Mouse (Mus musculus): ENCODE results near the gene 2310034G01Rik. TPM values are rescaled to one million over a fixed set of nuclear protein-coding genes. Genes with fewer than 3 reads are reported as not detected.

2310034G01Rik gene
- total RNA-seq (2021), result 1 to 10 TPM in 1 of 2 experiments, under 1 TPM in 1; 0.94 to 1.1 TPM
- long read RNA-seq, experiment 1, partial matches to known transcripts, result 1 of 1 reads
- long read RNA-seq, experiment 1, other reads (novel, unspliced or antisense), result 0 of 1 reads
- long read RNA-seq, experiment 2, result 0 reads

DNA sequence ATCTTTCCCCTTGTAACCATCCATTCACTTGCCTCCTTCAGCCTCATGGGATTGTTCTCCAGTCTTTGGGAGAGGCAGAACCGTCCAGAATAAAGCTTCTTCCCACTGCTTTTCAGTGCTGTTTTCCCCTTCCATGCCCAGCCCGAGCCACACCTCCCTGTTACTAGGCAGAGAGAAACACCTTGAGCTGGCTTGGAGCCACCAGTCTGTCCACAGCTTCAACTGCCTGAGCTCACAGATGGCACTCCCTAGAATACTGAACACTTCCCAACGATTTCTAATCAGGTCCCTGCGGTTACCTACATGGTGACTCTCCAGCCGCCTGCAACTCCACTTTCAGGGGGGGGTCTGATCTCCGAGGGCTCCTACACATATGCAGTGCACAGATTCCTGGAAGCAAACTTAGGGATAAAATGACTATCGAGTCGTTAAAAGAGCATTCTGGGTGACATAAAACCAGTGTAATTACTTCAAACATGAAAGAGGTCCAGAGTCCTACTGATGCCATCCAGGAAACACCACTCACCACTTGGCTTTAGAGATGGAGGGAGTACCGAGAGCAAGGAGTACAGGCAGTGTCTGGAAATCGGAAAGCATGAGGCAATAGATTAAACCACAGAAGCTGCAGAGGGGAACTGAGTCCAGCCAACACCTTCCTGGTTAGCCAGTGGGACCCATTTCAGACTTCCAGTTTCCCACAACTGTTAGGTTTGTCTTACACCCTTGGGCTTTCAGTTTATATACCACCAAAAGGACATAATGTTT lies at the start of gene 2310034G01Rik:
TSS of gene 2310034G01Rik (minus strand) at position 135 of the 765 bp plus-strand sequence.
- intact Hi-C loops (cut with DNase I), result no loop called here
- DNase-seq (ENCODE audit: low spot score in 2 of 2), result no peak

DNA sequence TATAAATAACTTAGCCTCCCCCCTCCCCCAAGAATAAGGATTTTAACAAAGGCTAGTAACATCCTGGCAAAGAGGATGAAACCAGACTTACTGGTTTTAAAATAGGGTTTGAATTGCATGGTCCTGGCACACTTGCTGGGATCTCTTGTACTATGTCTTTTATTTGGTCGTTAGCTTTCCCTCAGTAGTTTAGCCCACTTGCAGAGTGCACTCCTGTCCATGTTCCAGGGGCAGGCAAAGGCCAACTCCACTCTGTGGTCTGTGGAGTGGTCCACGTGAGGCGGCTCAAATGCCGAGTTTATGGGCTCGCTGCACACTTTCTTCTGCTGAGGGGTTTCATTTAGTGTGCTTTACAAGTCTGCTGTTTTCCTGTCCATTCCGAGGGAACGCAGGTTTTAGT lies 49.8 kb upstream of the 2310034G01Rik start:
- no peak for DNase-seq (ENCODE audit: low spot score in 2 of 2)
- intact Hi-C loops (cut with DNase I), result loop anchor here (5.0 kb wide), 1 partner anchor 102 kb away; the partner anchor contains the start of gene Trim8

DNA sequence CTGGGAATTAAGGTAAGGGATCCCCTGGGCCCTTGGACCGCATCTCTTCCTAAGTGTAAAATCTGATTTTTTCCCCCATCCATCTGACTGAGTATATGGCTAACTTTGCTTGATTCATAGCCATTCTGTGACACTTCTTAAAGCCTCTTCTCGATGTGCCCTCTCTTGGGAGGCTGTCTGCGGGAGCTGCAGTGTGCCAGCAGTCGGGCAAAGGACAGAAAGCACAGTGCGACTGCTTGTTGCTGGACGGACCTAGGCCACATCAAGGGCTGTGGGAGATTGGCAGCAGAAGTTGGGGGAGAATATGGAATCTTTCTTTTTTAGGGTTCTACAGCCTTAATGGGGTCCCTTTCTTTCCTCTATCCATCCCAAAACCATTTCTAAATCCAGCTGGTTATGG lies 49.3 kb upstream of the 2310034G01Rik start:
- intact Hi-C loops (cut with DNase I), result loop anchor here (5.0 kb wide), 1 partner anchor 103 kb away; the partner anchor contains the start of gene Trim8
- DNase-seq (ENCODE audit: low spot score in 2 of 2), result no peak

DNA sequence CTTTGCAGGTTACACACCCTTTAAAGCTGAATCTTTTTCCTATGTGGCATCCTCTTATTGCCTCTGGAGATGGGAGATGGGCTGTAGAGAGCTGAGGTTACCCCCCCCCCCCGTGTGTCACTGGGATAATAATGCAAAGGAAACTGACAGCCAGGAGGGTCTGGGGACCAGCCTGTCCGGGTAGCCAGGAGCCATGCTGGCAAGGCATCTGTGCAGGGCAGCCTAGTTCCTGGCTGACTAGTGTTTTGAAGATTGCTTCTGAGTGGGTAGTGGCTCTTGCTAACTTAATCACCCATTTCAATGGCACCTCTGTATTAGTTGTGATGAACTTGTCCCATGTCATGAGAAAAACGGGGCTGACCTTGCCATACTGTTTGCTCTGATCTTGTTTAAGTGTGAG lies 48.3 kb upstream of the 2310034G01Rik start:
- DNase-seq (ENCODE audit: low spot score in 2 of 2), result no peak
- intact Hi-C loops (cut with DNase I), result loop anchor here (5.0 kb wide), 1 partner anchor 104 kb away; the partner anchor contains the start of gene Trim8

DNA sequence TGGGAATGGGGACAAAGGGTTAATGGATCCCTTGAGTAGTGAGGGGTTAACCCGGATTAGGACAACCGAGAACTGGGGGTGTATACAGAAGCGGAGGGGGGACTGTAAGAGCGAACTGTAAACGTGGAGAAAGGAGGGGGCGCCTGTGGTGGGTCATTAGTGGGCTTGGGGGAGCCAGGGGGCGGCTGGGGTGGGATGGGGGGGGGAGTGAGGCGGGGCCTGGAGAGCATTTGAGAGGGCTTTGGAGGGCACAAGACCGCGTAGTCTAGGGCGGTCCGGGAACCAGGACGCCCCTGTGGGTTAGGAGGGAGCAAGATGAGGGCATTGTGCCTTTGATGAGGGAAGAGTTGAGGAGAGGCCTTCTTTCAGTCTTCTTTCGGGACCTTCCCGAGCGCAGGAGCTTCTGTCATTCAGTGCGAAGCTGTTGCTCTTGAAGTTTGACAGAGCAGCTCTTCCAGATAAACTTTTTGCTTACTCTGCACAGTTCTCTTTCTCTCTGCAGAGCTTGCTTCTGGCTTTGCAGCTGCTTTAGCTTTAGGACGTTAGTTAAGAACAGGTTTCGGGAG lies 47.4 kb upstream of the 2310034G01Rik start:
- intact Hi-C loops (cut with DNase I), result loop anchor here (5.0 kb wide), 1 partner anchor 105 kb away; the partner anchor contains the start of gene Trim8
- DNase-seq (ENCODE audit: low spot score in 2 of 2), result no peak

DNA sequence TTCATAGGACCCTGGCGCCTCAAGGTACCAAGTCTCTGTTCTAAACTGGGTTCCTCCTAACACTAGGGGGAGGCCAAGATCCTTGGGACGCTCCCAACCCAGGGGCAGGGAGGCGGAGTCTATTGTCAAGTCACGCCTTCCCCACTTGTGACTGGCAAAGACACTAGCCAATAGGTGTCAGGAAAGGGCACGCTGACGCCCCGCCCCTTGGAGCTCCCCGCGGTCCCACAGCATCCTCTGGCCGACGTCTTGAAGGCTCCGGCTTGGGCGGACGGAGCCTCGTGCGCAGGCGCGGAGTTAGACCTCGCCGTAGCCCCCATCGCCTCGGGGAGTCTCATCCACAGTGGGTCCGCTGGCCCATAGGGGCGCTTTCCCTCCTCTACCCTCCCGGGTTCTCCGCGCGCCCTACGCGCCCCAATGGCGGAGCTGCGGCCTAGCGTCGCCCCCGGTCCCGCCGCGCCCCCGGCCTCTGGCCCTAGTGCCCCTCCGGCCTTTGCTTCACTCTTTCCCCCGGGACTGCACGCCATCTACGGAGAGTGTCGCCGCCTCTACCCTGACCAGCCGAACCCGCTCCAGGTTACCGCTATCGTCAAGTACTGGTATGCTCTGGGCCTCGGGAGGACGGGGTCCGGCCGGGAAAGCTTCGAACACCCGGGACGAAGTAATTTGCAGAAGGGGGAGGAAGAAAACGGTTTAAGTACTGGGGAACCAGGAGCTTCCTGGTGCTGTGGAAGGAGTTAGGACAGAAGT lies 46.8 kb upstream of the 2310034G01Rik start, which contains the start of gene Sufu:
TSS of gene Sufu (plus strand) at position 211 of the 750 bp plus-strand sequence.
- intact Hi-C loops (cut with DNase I), result loop anchor here (1.0 to 5.0 kb wide), 2 partner anchors 47 to 105 kb away; partner anchors contain the start of gene Trim8
- DNase-seq (ENCODE audit: low spot score in 2 of 2), result peak; percentile 99

DNA sequence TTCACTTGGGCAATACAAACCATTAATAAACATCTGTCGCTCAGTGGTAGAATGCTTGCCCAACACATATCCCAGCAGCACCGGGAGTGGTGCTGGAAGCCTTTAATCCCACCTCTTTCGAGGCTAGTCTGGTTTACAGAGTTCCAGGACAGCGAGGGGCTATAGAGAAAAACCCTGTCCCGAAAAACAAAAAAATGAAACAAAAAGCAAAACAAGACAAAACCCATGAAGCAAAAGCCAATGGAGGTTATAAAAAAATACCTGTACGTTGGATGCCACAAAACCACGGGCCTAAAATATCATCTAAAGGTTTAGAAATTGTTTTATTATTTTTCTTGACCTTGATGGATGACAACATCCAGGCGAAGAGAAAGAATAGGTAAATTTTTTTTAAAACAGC lies 46.0 kb upstream of the 2310034G01Rik start:
- no peak for DNase-seq (ENCODE audit: low spot score in 2 of 2)
- intact Hi-C loops (cut with DNase I), result loop anchor here (1.0 to 5.0 kb wide), 2 partner anchors 48 to 106 kb away; partner anchors contain the start of gene Trim8

DNA sequence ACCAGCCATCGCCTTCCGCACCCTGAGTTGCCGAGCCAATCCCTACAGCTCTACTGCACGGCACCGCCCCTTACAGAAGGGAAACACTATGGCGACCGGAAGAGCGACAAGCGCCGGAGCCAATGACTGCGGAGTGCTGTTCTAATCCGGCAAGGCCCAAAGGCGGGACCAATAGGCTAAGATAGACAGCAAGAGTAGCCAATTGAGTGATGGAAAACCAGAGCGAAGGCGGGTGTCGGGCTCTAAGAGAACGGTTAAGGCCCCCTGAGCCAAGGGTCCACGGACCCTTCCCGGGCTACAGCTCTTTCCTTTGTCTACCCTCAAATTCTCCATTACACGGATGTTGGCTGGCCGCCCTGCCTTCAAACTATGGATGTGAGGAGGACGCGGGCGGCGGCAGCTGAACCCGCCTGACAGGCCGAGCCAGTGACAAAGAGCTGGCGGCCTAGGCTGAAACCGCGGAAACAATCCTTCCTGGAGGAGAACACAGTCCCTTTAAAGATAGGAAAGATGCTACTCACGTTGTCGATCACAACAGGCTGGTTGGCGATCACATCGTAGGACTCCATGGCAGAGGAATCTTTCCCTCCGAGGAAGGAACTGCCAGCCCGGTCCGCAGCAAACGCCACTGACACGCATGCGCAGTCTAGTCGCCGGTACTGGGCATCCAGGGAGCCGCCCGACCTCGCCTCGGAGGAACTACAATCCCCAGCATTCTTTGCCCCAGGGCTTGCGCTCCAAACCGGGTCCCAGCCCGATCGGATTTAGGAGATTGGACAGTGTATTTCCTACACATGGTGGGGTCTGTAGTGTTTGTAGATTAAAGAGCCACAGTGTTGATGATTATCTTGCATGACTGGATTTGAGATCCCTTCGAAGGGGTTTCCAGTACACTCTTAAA lies 45.3 kb upstream of the 2310034G01Rik start, which contains the start of gene Actr1a:
TSS of gene Actr1a (minus strand) at position 640 of the 901 bp plus-strand sequence.
- intact Hi-C loops (cut with DNase I), result loop anchor here (1.0 to 5.0 kb wide), 2 partner anchors 49 to 107 kb away; partner anchors contain the start of gene Trim8
- DNase-seq (ENCODE audit: low spot score in 2 of 2), result peak; percentile 99

DNA sequence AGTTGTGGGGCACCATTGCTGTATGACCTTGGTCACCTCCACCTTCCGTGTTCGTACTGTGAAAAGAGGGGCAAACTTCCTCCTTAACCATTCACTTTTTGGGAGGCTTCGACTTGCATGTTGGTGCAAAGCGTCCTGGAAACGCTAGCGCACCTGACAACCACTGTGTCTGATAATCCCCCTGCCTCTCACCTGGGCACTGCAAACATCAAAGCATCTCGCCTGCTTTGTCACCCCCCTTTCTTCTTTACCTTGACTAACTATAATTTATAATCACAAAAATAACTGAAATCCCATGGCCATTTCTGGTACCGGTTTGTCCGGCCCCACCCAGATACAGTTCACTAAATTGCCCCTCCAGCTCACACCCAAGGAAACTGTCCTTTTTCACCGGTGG lies 44.6 kb upstream of the 2310034G01Rik start:
- intact Hi-C loops (cut with DNase I), result loop anchor here (5.0 kb wide), 1 partner anchor 108 kb away; the partner anchor contains the start of gene Trim8
- DNase-seq (ENCODE audit: low spot score in 2 of 2), result no peak

DNA sequence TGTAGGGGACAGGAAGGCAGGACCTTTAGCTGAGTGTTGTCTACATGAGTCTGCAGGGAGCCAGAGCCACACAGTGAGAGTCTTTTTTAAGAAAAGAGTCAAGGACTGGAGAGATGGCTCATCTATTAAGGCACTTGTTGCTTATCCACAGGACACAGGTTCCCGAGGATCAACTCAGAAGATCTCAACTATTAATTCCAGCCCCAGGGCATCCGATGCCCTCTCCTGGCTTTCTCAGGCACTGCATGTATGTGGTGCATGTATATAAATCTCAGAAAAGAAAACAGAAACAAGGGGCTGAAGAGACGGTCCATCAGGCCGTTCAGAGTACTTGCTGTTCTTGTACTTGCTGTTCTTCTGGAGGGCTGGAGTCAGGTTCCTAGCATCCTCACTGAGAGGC lies 41.9 kb upstream of the 2310034G01Rik start:
- no peak for DNase-seq (ENCODE audit: low spot score in 2 of 2)
- intact Hi-C loops (cut with DNase I), result no loop called here

DNA sequence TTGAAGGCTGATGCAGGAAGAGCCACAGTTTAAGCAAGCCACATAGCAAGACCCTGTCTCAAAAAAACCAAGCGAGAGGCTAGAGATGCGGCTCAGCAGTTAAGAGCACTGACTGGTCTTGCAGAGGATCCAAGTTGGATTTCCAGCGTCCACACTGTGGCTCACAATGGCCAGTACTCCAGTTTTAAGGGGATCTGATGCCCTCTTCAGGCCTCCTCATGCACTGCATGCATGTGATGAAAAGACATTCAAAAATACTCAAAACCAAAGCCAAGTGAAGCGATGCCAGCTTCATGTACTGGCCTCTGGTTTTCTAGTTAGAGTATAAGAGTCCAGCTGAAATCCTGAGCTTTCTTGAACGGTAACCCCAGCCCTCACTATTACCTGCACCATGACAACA lies 39.8 kb upstream of the 2310034G01Rik start:
- intact Hi-C loops (cut with DNase I), result no loop called here
- DNase-seq (ENCODE audit: low spot score in 2 of 2), result no peak

DNA sequence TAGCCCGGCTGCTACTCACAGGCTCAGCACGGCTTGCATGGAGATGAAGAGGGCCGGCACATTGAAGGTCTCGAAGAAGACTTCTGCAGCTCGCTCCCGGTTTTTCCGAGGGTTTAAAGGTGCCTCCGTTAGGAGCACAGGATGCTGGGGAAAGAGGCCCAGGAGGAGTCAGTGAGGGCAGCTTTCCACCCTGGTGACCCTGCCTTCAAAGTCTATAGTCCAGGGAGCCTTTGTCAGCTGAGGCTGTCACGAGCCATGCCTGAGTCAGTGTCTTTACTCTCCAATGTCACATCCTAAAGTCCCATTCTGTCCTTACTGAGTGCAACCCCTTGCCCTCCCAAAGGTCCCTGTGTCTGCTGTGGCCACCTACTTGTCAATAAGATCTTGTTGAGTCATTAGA lies 32.2 kb upstream of the 2310034G01Rik start:
- DNase-seq (ENCODE audit: low spot score in 2 of 2), result no peak
- intact Hi-C loops (cut with DNase I), result no loop called here

DNA sequence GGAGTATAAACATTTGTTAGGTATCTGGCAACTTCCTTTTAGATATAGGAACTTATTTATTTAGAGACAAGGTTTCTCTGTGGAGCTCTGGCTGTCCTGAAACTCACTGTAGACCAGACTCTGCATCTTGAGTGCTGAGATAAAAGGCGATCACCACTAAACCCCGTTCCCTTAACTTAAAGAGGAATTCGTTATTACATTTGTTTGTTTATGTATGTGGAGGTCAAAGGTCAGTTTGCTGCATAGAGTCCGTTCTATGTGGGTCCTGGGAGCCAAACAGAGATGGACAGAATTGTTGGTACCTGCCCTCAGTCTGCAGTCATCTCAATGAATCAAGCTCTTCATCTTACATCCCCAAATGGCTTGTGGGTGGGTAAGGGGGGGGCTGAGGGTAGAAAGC lies 25.8 kb upstream of the 2310034G01Rik start:
- DNase-seq (ENCODE audit: low spot score in 2 of 2), result no peak
- intact Hi-C loops (cut with DNase I), result no loop called here

DNA sequence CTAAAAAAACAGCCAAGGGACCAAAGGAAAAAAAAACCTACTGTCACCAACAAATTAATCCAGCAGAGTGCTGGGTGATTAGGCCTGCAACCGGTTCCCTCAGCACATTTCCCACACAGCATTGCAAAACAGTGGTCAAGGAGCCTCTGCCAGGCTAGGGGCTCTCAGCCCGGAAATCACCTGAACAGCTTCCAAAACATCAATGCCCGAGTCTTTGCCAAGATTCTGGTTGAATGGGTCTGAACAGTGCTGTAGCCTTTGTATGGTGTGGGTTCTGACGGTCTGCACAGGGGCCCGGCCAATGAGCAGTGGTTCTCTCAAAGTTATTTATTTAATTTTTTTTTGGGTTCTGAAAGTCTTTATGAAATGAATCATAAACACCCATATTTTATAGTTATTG lies 25.4 kb upstream of the 2310034G01Rik start:
- peak; percentile 31 to 51 for DNase-seq (ENCODE audit: low spot score in 2 of 2)
- intact Hi-C loops (cut with DNase I), result no loop called here

DNA sequence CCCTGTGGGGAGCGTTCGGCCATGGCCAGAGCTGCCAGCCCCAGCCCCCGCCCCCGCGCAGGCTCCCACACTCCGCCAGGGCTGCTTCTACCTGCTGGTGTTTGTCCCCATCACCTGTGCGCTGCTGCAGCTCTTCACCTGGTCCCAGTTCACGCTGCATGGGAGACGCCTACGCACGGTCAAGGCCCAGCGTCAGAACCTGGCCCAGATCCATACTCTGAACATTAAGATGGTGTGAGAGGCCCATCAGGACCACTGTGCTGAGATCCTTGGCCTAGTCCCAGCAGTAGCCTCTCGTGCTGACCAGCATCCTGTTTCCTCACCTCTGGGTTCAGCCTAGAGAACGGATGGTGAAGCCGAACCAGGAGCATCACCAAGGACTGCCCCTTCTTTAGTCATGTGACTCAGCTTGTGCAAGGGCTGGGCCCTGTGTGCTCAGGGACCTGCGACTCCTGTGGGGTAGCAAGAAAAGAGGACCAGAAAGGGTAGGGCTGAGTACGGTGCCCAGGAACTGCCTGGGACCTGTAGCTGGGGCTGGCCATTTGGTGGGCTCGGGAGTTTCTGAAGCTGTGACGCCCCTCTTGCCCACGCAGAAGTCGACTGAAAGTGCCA lies 24.5 kb upstream of the 2310034G01Rik start:
- intact Hi-C loops (cut with DNase I), result no loop called here
- no peak for DNase-seq (ENCODE audit: low spot score in 2 of 2)

DNA sequence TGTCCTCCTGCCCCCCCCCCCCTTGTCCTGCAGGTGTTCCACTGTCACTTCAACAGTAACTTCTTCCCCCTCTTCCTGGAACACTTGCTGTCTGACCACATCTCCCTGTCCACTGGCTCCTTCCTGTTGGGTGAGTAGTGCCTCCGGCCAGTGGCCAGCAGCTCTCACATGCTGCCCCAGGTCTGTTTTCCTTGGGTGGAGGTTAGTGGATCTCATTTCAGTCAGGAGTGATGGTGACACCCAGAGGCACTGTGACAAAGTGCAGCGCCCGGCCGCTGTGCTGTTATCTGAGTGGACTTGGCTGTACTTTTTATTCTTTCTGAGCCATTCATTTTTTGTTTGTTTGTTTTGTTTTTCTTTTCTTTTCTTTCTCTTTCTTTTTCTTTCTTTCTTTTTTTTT lies 19.1 kb upstream of the 2310034G01Rik start:
- intact Hi-C loops (cut with DNase I), result no loop called here
- peak; percentile 63 to 72 for DNase-seq (ENCODE audit: low spot score in 2 of 2)

DNA sequence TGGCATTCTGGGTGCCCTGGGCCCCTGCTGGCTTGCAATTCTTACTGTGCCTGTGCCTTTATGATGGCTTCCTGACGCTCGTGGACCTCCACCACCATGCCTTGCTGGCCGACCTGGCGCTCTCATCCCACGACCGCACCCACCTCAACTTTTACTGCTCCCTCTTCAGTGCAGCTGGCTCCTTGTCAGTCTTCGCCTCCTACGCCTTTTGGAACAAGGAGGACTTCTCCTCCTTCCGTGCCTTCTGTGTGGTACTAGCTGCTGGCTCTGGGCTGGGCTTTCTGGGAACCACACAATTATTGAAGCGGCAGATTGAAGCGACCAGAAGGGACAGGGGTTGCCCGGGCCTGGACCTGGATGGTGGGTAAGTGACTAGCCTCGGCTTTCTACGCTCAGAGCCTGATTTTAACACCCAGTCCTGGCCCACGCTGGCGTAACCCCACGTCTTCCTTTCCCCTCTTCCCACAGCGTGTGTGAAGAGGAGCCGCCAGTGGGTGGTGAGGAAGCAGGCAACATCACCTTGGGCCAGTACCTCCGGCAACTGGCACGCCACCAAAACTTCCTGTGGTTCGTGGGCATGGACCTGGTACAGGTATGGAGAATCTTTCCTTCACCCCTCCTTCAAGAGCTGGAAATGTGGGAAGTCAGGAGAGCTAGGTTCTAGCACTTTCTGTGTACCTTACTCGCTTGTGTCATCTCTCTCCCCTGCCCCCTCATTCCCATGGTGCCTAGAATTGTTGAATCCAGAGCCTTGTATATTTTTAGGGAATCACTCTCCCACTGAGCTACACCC lies 17.9 kb upstream of the 2310034G01Rik start:
- peak; percentile 58 for DNase-seq (ENCODE audit: low spot score in 2 of 2)
- intact Hi-C loops (cut with DNase I), result no loop called here

Measured in left cerebral cortex, postnatal 14 days (tissue).